Mouse (Mus musculus) Muller cell, postnatal 12 days (primary cell): ENCODE measurements around the gene Slc9b2.

Source experiments
- DNase-seq: peaks from one replicate; pipeline ENCODE4 v3.0.0-alpha.2; 2015; ENCODE audit errors: inconsistent ontology term

Slc9b2 gene

DNA sequence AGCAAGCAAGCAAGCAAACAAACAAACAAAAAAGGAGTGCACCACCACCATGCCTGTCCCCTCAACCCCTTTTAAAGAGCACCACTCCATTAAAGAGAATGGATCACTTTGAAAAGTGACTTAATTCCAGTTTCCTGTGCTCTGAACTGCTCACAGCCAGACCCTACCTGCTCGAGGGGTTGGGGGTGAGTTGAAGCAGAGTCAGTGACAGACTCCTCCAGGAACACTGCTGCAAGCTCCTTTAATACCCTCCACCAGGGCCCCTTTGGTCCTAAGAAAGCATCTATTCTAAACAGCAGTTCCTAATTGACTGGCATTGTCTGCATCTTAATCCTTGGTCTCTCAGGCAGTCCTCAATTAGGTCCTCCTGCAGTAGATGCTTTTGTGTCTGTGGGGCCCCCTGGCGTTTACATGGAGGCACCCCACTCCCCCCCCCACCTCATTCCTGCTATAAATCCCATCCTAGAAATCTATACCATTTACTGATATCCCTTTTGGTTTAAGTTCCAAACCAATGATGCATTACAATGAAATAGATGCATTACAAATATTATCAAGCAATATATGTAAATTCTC, 5.5 kb downstream of the Slc9b2 start:
- DNase-seq, result no peak

DNA sequence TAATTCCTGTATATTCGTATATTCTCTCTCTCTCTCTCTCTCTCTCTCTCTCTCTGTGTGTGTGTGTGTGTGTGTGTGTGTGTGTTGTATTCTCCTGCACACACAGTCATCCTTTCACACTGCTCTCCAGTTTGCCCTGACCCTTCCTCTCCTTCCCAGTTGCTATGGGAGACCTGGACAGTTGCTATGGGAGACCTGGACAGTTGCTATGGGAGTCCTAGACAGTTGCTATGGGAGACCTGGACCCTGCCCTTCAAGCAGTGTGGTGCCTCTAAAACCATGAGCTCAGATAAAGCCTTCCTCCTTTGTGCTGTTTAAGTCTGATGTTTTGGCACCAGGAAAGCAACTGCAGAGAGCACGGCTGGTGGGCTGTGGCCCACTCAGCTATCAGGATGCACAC, 6.2 kb downstream of the Slc9b2 start:
- DNase-seq, result no peak

GRCm38 (mm10) chr3:135314811-135315210, 7.3 kb downstream of the Slc9b2 start:
- no peak for DNase-seq

DNA sequence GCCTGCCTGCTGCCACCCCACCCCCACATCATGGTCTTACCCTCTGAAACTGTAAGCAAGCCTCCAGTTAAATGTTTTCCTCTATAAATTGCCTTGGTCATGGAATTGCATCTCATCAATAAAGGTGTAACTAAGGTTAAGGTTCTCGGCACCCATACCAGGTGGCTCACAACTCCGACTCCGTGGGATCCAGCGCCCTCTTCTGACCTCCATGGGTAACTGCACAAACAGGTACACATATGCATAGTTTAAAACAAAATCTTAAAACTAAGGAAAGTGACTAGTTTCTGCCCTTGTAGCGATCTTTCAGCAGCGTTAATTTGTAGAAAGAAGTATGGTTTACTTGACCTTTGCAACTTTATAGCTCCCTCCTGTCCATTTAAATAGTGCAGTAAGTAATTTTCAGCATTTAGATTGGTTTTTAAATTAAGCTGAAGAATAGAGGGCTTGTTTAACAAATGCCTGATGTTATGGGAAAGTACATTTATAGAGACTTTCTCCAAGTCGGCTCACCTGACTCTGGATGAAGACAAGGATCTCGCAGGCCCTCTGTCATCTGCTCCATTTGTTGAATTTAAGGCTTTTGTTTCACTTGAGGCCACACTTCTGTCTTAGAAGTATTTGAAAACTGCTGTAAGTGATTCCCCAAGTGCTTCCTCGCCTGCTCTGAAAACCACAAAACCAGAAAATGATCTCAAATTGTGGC, 8.4 kb downstream of the Slc9b2 start:
- no peak for DNase-seq

DNA sequence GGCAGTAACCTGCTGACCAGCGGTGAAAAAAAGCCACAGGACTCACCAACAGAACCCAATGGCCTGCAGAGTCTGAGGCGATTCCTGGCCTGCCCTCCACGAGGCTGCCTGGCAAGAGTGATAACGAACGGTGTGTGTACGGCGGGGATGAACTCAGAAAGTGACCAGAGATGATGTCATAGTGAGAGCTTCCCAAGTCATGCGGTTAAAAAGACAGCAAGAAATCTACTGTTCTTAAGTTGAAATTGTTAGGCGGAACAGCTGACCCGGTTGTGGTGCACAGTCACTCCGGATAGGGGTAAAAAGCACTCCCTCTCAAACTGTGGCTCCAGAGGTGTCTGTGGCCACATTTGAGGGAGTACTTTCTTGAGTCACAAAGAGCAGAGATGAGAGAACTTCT, 10.8 kb downstream of the Slc9b2 start:
- DNase-seq, result no peak

DNA sequence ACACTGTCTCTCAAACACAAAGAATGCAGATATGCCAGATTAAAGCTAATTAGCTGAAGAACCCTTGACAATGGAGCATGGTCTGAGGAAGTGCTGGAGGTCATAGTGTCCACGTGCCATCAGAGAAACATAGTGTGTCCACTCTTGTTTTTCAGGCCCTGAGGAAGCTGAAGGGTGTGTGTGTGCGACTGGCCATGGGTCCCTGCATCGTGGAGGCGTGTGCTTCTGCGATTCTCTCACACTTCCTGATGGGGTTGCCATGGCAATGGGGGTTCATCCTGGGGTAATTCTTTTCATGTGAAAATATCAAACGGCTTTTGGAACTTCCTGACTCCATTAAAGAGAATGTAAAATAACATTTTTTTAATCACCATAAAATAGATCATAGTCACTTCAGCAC, 16.9 kb downstream of the Slc9b2 start:
- DNase-seq, result no peak

- no peak for DNase-seq
Measured at GRCm38 (mm10) chr3:135327176-135327575, 19.7 kb downstream of the Slc9b2 start.

DNA sequence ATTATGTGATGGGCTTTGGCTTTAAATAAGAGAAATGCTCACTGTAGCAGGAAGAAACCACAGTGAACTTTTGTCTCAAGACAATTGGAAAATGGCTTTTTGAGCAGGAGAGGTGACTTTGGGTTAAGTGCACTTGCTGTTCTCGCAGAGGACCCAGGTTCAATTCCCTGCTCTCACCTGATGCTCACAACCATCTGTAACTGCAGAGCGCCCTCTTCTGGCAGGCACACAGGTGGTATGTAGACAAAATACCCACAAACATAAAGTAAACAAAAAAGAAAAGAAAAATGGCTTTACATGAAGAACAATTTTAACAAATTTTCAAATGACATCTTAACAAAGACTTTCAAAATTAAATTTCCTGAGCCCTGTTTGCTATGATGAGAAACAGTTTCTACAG, 20.1 kb downstream of the Slc9b2 start:
- DNase-seq, result no peak

DNA sequence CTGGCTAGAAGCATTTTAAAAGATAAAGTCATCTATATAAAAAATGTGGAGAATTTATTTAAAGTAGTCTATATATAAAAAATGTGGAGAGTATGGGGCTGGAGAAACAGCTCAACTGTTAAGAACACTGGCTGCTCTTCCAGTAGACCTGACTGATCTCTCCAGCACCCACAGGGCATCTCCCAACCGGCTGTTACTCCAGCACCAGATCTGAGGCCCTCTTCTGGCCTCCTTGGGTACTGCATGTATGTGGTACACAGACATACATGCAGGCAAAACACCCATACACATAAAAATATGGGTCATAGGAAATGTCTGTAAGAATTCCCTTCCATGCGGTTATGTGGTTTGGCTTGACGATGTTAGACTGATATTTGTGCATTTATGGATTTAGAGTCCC, 21.1 kb downstream of the Slc9b2 start:
- no peak for DNase-seq

DNA sequence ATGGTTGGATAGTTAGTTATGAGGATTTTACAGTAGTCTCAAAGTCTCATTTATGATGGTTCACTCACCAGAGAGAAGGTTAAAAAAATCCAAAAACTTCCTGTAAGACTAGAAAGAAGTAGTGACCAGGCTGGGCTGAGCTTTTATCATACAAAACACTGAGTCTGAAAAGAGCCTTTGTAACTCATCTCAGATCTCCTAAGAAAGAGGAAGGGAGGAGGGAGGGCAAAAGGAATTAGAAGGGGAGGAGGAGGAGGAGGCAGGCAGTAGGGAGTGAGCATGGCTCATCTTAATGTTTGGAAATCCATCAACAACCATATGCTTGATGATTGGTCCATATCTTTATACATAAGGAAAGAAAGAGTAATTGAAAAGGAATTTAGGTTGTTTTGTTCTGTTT, 25.2 kb downstream of the Slc9b2 start:
- DNase-seq, result no peak

DNA sequence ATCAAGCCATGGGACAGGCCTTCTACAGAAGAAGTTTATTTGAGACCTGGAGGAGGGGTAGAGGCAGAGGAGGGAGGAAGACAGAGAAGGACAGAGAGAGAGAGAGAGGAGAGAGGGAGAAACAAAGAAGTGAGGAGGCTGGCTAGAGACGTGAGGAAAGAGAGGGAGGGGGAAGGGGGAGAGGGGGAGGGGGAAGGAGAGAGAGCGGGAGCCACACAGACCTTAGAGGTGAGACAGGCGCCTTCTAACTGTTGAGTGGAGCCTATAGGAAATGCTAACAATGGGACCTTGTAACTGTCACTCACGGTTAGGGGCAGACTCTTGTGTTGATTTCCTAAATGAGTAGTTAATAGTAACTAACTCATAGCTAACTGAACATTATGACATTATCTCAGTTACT, 26.3 kb downstream of the Slc9b2 start:
- no peak for DNase-seq

- DNase-seq, result no peak
Measured at GRCm38 (mm10) chr3:135347739-135348264, 40.3 kb downstream of the Slc9b2 start, which contains the start of gene Slc9b1. Gene Slc9b1 (plus strand): TSS chr3:135348029.

DNA sequence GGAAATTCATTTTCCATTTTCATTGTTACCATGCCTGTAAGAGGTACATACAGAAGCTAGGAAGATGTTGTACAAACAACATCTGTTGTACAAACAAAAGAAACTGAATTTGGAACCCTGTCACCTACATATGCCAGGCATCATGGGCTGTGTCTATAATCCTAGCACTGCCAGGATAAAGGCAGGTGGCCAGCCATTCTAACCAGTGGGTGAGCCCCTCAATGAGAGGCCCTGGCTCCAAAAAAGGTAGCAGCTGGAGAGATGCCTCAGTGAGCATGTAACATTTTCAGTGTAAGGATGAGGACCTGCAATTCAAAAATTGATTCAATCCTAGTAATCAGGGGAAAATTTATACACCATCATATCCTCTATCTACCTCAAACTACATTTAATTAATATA, 41.5 kb downstream of the Slc9b2 start:
- DNase-seq, result no peak

GRCm38 (mm10) chr3:135351857-135352256, 44.4 kb downstream of the Slc9b2 start:
- DNase-seq, result no peak

DNA sequence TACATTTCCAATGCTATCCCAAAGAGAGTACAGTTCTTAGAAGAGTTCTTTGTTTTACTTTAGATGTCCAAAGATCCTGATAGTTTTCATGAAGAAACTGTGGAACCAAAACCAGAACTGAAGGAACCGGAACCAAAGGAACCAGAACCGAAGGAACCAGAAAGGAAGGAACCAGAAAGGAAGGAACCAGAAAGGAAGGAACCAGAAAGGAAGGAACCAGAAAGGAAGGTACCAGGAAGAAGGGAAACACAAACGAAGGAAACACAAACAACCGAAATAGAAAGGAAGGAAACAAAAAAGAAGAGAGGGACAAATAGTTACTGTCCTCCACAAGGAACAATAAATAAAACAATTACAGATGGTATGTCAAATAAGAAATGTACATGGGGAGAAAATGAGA, 49.9 kb downstream of the Slc9b2 start:
- DNase-seq, result no peak

DNA sequence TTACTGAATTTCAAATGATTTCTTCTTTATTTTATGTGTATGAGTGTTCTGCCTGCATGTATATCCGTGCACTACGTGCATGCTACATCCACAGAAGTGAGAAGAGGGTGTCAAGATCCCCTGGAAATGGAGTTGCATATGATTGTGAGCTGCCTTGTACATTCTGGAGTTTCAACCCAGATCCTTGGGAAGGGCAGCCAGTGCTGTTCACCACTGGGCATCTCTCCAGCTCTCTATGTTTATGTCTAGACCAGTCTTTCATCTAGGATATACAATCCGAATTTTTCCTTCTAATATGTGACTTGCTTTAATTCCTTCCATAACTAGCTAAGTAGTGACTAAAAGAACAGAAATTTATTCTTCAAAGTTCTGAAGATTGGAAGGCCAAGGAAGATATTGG, 68.3 kb downstream of the Slc9b2 start:
- no peak for DNase-seq

GRCm38 (mm10) chr3:135377445-135377844, 69.9 kb downstream of the Slc9b2 start:
- DNase-seq, result no peak

DNA sequence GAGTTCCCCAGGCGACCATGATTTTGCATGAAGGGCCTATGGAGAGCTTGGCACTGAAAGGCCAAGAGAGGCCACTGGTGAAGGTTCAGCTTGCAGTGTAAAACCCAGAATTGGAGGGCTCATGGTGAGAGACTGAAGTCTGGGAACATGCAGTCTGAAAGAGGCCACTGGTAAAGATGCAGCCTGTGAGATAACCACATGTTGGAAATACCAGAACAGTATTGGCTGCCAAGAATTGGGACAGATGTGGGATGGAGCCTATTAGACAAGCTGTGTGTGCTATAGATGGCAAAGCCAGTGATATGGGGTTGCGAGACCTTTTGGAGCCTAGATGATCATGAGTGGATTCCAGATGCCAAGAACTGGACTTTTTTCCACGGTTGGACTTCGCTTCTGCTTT, 72.4 kb downstream of the Slc9b2 start:
- DNase-seq, result no peak

DNA sequence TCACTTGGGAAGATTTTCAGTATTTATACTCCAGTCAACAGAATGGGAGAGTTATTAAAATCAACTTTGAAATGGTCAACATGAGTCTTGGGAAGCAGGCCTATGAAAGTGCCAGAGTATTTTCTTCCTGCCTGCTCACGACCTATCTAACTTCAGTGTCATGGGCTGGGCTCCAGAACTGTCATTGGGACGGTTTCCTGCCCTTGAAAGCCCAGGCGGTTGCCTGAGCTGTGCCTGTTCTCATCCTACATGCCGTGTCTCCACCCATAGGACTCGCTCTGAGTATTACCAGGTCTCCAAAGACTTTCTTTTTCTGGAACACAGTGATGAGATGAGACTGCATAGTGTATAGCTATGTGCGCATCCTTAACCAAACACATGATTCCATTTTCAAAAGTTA, 85.7 kb downstream of the Slc9b2 start:
- no peak for DNase-seq
